Mouse (Mus musculus) G1E (cell line): Measurements from ENCODE around the gene Rab7b. TPM values are rescaled to one million over a fixed set of nuclear protein-coding genes. Genes with fewer than 3 reads are reported as not detected.

Experiments
- ATAC-seq: 2 replicates; pipeline ENCODE4 v1.8.0; 2016; ENCODE audit warnings: mild to moderate bottlenecking; ENCODE audit not compliant: insufficient number of reproducible peaks, poor library complexity, low FRiP score, severe bottlenecking; ENCODE audit errors: extremely low read depth
- DNase-seq: peaks from one replicate; pipeline ENCODE4 v3.0.0; 2012; ENCODE audit warnings: low spot score
- H3K27me3 ChIP-seq: 2 replicates; pipeline ENCODE4 v1.6.1; 2012; ENCODE audit warnings: mild to moderate bottlenecking, low read length, inconsistent platforms; ENCODE audit not compliant: insufficient read depth
- H3K36me3 ChIP-seq: replicated peaks from 2 replicates; pipeline ENCODE3; 2012; ENCODE audit warnings: mild to moderate bottlenecking, inconsistent platforms
- H3K4me1 ChIP-seq: 2 replicates; pipeline ENCODE4 v1.6.1; 2012; ENCODE audit warnings: low read depth, low read length, inconsistent platforms, mixed read lengths; ENCODE audit not compliant: insufficient read depth
- H3K4me3 ChIP-seq: 2 replicates; pipeline ENCODE4 v1.5.1; 2012; ENCODE audit warnings: low read depth, mild to moderate bottlenecking, inconsistent platforms, low read length, moderate library complexity, mixed read lengths
- H3K9me3 ChIP-seq: replicated peaks from 2 replicates; pipeline ENCODE4 v1.6.1; 2012; ENCODE audit warnings: inconsistent platforms
- CTCF ChIP-seq: IDR thresholded peaks from 2 replicates; pipeline ENCODE4 v1.5.1; 2012; ENCODE audit warnings: low read depth, low read length, inconsistent platforms, mixed read lengths
- GATA1 ChIP-seq: IDR thresholded peaks from 2 replicates; pipeline ENCODE4 v1.6.1; 2012; ENCODE audit warnings: borderline replicate concordance, low read length, inconsistent platforms, mixed read lengths
- GATA2 ChIP-seq: IDR thresholded peaks from 2 replicates; pipeline ENCODE4 v1.6.1; 2012; ENCODE audit warnings: low read depth, low read length, inconsistent platforms, borderline replicate concordance
- POLR2AphosphoS5 ChIP-seq: IDR thresholded peaks from 2 replicates; pipeline ENCODE4 v1.6.1; 2012; ENCODE audit warnings: low read depth, low read length, inconsistent platforms; ENCODE audit not compliant: insufficient replicate concordance
- TAL1 ChIP-seq: conservative IDR thresholded peaks from 2 replicates; pipeline ENCODE4 v1.6.1; 2012; ENCODE audit warnings: low read depth, low read length, inconsistent platforms, mixed read lengths
- polyA plus RNA-seq: library from polyadenylated mRNA; stranded (reverse); fragments of >175 nt; gene quantifications from 2 replicates; pipeline ENCODE4 v1.2.3, GENCODE M21; 2012
- total RNA-seq, 2 experiments: library from RNA; stranded (forward) in 1 of 2; stranded (reverse) in 1 of 2; fragments of 200-1000 nt in 1 of 2; fragments of >200 nt in 1 of 2; fragmentation: Nextera tagmentation in 1 of 2; gene quantifications; 2 replicates each; pipeline ENCODE4 v1.2.3; 2014 to 2017

The Rab7b gene
- total and polyA plus RNA-seq, 3 experiments, result 0.38 TPM; not detected in 2

DNA sequence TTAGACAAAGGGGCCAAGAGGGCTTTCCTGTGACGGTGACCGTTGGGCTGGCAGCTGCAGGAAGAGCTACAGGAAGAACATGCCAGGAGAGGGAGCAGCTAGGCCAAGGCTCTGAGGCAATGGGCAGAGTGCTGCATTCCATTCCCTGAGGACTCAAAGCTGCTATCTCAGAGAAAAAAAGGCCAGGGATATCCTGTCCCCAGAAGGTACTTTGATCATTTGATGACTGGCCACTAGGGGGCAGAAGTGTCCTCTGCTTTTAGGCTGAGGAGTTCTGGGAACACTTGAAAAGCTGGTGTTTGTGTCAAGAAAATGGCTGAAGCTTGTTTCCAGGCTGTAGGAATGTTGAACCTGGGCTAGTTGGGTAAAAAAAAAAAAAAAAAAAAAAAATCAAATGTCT is 23.9 kb downstream of the Rab7b start:
- peaks cover 26% of the 10 kb centered on the region for H3K27me3 ChIP-seq
- H3K9me3 ChIP-seq, result no peaks in the 10 kb centered on the region
- DNase-seq, result peak; percentile 61
- TF ChIP-seq CTCF (peak; percentile 68), TAL1 (no peak)
- 0 out of 2 replicates have a peak, but pooled peaks have one; percentile 35 for ATAC-seq
- H3K36me3 ChIP-seq, result no peaks in the 10 kb centered on the region
- no peak overlapping the region for H3K4me3 ChIP-seq
- peaks cover 4% of the 10 kb centered on the region; the same call in 1 of the 2 replicates for H3K4me1 ChIP-seq

DNA sequence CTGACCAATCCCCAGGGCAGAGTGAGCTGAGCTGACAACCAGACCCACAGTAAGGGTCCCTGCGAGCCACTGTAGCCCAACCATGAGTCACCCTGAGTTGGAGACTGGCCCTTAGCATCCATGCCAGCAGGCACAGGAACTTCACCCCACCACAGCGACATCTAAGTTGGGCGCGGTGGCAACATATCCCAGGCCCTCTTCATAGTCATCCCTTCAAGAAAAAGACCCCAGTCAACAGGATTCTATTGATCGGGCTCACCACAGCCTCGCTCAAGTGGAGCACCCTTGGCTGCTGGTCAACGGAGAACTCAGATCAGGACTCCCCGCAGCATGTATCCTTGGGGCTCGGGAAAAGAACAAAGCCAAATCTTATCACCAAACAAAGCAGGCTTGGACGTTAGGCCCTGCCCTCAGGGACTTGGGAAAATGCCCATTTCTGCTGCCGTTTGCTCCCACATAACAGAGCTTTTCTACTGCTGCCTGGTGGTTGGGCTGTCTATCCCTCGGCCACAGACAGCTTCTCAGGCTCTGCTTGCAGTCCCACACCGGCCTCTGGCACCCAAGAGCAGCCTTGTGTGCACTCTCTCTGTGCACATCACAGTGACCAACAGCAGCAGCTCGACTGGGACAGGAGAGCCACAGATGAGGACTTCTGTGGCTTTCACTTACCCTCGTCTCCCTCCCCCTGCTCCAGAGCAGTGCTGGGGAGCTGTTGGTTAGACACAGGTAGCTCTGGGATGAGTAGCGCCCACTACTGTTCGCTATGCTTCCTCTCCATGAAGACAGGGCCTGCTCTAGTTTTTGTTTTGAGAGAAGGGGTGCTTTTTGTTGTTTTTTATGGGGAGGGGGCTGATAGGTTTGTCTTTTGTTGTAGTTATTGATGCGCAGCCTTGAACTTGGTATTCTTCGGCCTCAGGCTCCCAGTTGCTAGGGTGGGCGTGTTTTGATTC is 26.2 kb downstream of the Rab7b start:
- DNase-seq (no peak), ATAC-seq (no peak)
- TF ChIP-seq CTCF, result no peak
- TF ChIP-seq TAL1, result no peak
- no peak for TF ChIP-seq POLR2AphosphoS5
- no peak for TF ChIP-seq GATA2
- TF ChIP-seq GATA1, result no peak
- Histone ChIP-seq H3K27me3 (peaks cover 36% of the 10 kb centered on the region), H3K4me1 (peaks cover 3% of the 10 kb centered on the region; the same call in 1 of the 2 replicates), H3K4me3 (no peak overlapping the region), H3K36me3 (no peaks in the 10 kb centered on the region), H3K9me3 (no peaks in the 10 kb centered on the region)

DNA sequence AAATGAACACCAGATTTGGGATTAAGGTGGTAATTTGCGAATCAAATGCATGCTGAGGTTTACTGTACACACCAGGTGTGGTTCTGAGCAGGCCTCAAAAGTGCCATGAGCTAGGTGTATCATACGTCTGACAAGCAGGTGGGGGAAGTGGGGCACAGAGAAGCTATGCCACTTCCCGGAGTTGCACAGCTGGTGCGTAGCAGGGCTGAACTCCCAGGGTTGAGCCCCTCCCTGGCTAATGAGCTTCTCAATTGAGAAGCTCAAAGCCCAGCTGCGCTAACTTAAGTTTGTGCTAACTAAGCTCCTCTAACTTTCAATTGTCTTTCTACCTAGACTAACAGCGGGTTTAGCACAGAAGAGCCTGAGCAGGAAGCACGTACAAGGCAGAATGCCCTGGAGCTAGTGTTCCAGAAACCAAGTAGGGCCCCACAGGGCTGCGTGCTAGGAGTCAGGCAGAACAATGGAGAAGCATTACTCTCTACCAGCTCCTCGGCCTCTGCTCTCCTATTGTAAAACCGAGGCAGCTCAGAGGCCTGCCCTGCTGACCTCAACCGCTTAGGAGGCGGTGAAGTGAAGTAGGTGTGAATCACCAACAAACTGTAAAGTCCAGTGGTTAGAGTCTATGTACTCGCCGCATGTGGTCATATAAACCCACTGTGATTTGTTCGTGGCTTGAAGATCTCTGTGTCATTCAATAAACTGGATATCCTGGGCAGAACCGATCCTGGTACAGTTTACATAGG is 30.6 kb downstream of the Rab7b start:
- ATAC-seq (no peak), DNase-seq (no peak)
- H3K4me1 ChIP-seq, result peaks cover 3% of the 10 kb centered on the region; the same call in 1 of the 2 replicates
- H3K4me3 ChIP-seq, result no peak overlapping the region
- H3K36me3 ChIP-seq, result no peaks in the 10 kb centered on the region
- TF ChIP-seq TAL1 (no peak), POLR2AphosphoS5 (no peak), GATA2 (no peak), GATA1 (no peak), CTCF (no peak)
- no peaks in the 10 kb centered on the region for H3K9me3 ChIP-seq
- H3K27me3 ChIP-seq, result peaks cover 43% of the 10 kb centered on the region

- Histone ChIP-seq H3K4me1 (no peaks in the 10 kb centered on the region), H3K27me3 (peaks cover 54% of the 10 kb centered on the region), H3K36me3 (no peaks in the 10 kb centered on the region), H3K4me3 (no peak overlapping the region), H3K9me3 (no peaks in the 10 kb centered on the region)
- ATAC-seq, result no peak
- DNase-seq, result no peak
- TF ChIP-seq CTCF, result no peak
- no peak for TF ChIP-seq GATA1
- TF ChIP-seq TAL1, result no peak
- no peak for TF ChIP-seq GATA2
- TF ChIP-seq POLR2AphosphoS5, result no peak
These were observed 33.5 kb downstream of the Rab7b start for GRCm38 (mm10) chr1:131721989-131722388.

GRCm38 (mm10) chr1:131723549-131723948 is 35.1 kb downstream of the Rab7b start:
- ATAC-seq (no peak), DNase-seq (no peak)
- H3K36me3 ChIP-seq, result no peaks in the 10 kb centered on the region
- no peaks in the 10 kb centered on the region for H3K4me1 ChIP-seq
- no peaks in the 10 kb centered on the region for H3K9me3 ChIP-seq
- H3K27me3 ChIP-seq, result peaks cover 56% of the 10 kb centered on the region
- TF ChIP-seq POLR2AphosphoS5 (no peak), TAL1 (no peak), CTCF (no peak), GATA1 (no peak), GATA2 (no peak)
- H3K4me3 ChIP-seq, result no peak overlapping the region

DNA sequence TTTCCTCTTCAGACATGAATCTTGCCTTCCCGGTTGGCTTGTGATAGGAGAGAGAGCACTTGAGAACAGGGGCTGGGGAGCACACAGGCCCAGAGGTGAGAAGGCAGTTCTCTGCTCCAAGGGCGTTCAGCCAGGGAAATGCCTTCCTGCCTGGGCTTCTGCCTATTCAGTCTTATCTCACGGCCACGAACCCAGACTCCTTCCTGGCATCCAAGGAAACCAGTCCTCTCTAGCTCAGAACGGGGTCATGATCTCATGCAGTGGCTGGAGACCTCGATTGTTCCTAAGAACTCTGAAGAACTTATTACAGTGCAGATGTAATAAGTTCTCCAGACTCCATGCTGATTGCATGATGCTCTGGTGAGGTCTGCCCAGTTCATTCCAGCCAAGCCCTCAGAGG is 38.1 kb downstream of the Rab7b start:
- ATAC-seq, result no peak
- H3K36me3 ChIP-seq, result no peaks in the 10 kb centered on the region
- TF ChIP-seq TAL1, result no peak
- TF ChIP-seq GATA1, result no peak
- TF ChIP-seq POLR2AphosphoS5, result no peak
- TF ChIP-seq GATA2, result no peak
- no peak for TF ChIP-seq CTCF
- no peaks in the 10 kb centered on the region for H3K4me1 ChIP-seq
- no peak for DNase-seq
- H3K4me3 ChIP-seq, result no peak overlapping the region
- no peaks in the 10 kb centered on the region for H3K9me3 ChIP-seq
- peaks cover 64% of the 10 kb centered on the region for H3K27me3 ChIP-seq
